Mouse (Mus musculus) frontal cortex, postnatal 36 days (tissue): Measurements from ENCODE around the gene Clns1a.

Experiments
- DNase-seq, 2 experiments: peaks; one replicate each; pipeline ENCODE4 v3.0.0; 2022; ENCODE audit warnings: low spot score in 2 of 2

Gene Clns1a

GRCm38 (mm10) chr7:97728666-97729614 is 32.5 kb downstream of the Clns1a start:
- DNase-seq: no peak

- DNase-seq: no peak
Measured at GRCm38 (mm10) chr7:97730427-97730826, 34.0 kb downstream of the Clns1a start.

GRCm38 (mm10) chr7:97733606-97734005 is 37.2 kb downstream of the Clns1a start:
- no peak for DNase-seq

- no peak for DNase-seq
Measured at GRCm38 (mm10) chr7:97735021-97735420, 38.6 kb downstream of the Clns1a start.

GRCm38 (mm10) chr7:97735886-97736420 is 39.5 kb downstream of the Clns1a start:
- no peak for DNase-seq

- DNase-seq: no peak
Measured at GRCm38 (mm10) chr7:97737256-97737637, 40.8 kb downstream of the Clns1a start.

- peak; percentile 72 to 75 for DNase-seq
Measured at GRCm38 (mm10) chr7:97737638-97738456, 41.4 kb downstream of the Clns1a start, which contains the start of gene Aqp11. Gene Aqp11 (minus strand): TSS chr7:97738289.

- DNase-seq: no peak
Measured at GRCm38 (mm10) chr7:97740948-97741347, 44.5 kb downstream of the Clns1a start.

- DNase-seq: no peak
Measured at GRCm38 (mm10) chr7:97741756-97742291, 45.4 kb downstream of the Clns1a start.

- peak; percentile 61 to 64 for DNase-seq
Measured at GRCm38 (mm10) chr7:97745299-97745698, 48.9 kb downstream of the Clns1a start.

- DNase-seq: no peak
Measured at GRCm38 (mm10) chr7:97747176-97747707, 50.8 kb downstream of the Clns1a start.

- peak; percentile 82 to 85 for DNase-seq
Measured at GRCm38 (mm10) chr7:97747787-97748497, 51.5 kb downstream of the Clns1a start.

GRCm38 (mm10) chr7:97748527-97749206 is 52.2 kb downstream of the Clns1a start:
- peak in 1 of 2 experiments; percentile 31 for DNase-seq

- DNase-seq: no peak
Measured at GRCm38 (mm10) chr7:97749207-97750190, 53.1 kb downstream of the Clns1a start.

- DNase-seq: peak; percentile 45
Measured at GRCm38 (mm10) chr7:97756967-97757881, 60.8 kb downstream of the Clns1a start.

- DNase-seq: no peak
Measured at GRCm38 (mm10) chr7:97764591-97764990, 68.2 kb downstream of the Clns1a start.

- DNase-seq: peak; percentile 72 to 79
Measured at GRCm38 (mm10) chr7:97765181-97765962, 68.9 kb downstream of the Clns1a start.
